Mouse (Mus musculus) embryonic facial prominence, embryonic 12.5 days (tissue): Measurements from ENCODE around the gene Ppp2r5a. TPM values are rescaled to one million over a fixed set of nuclear protein-coding genes. Genes with fewer than 3 reads are reported as not detected.

ENCODE experiments used
- ATAC-seq: fragments of 200-750 bp; cut with Nextera tagmentation; 2 replicates; pipeline ENCODE4 v1.8.0; 2017; ENCODE audit not compliant: insufficient number of reproducible peaks, insufficient read depth, low FRiP score, low TSS enrichment
- H3K27ac ChIP-seq: fragments of 300-500 bp; sonication (generic); 2 replicates; pipeline ENCODE4 v1.5.1; 2016; ENCODE audit warnings: mild to moderate bottlenecking
- H3K27me3 ChIP-seq: fragments of 300-500 bp; sonication (generic); 2 replicates; pipeline ENCODE4 v1.6.1; 2016; ENCODE audit warnings: mild to moderate bottlenecking, moderate library complexity
- H3K36me3 ChIP-seq: fragments of 300-500 bp; sonication (generic); 2 replicates; pipeline ENCODE4 v1.6.1; 2016; ENCODE audit warnings: mild to moderate bottlenecking
- H3K4me1 ChIP-seq: fragments of 300-500 bp; sonication (generic); 2 replicates; pipeline ENCODE4 v1.6.1; 2016
- H3K4me2 ChIP-seq: fragments of 300-500 bp; sonication (generic); replicated peaks from 2 replicates; pipeline ENCODE4 v1.6.1; 2016; ENCODE audit warnings: mild to moderate bottlenecking, moderate library complexity
- H3K4me3 ChIP-seq: fragments of 300-500 bp; sonication (generic); 2 replicates; pipeline ENCODE4 v1.5.1; 2016; ENCODE audit warnings: mild to moderate bottlenecking
- H3K9ac ChIP-seq: fragments of 300-500 bp; sonication (generic); 2 replicates; pipeline ENCODE4 v1.6.1; 2016; ENCODE audit warnings: mild to moderate bottlenecking, moderate library complexity
- H3K9me3 ChIP-seq: fragments of 300-500 bp; sonication (generic); 2 replicates; pipeline ENCODE4 v1.6.1; 2016; ENCODE audit warnings: mild to moderate bottlenecking, moderate library complexity
- WGBS: fragments of 180-500 bp; shearing (Covaris S2); methylation state at CpG from one replicate; pipeline ENCODE4 v1.1.7; 2016; 5-methylcytosine and 5-hydroxymethylcytosine counted together
- polyA plus RNA-seq: library from polyadenylated mRNA; unstranded; fragments of >200 nt; fragmentation: Nextera tagmentation; extraction: Ambion mirVana; gene quantifications from 2 replicates; pipeline ENCODE4 v1.2.1, GENCODE M21; 2016

Gene Ppp2r5a
- polyA plus RNA-seq, 1 experiment from 2014 or later: 17.5 TPM

- Histone ChIP-seq H3K9ac (no peak overlapping the region), H3K27ac (no peak overlapping the region), H3K4me3 (no peak overlapping the region), H3K4me1 (peaks cover 14% of the 10 kb centered on the region), H3K27me3 (no peaks in the 10 kb centered on the region), H3K4me2 (no peak overlapping the region), H3K9me3 (no peaks in the 10 kb centered on the region), H3K36me3 (no peaks in the 10 kb centered on the region)
- ATAC-seq: no peak
- WGBS: 83% methylated on average over 3 of the region's 3 CpGs
These were observed 79.7 kb downstream of the Ppp2r5a start for GRCm38 (mm10) chr1:191323381-191323780.

- ATAC-seq: no peak
- no peaks in the 10 kb centered on the region for H3K9me3 ChIP-seq
- no peak overlapping the region for H3K4me3 ChIP-seq
- no peak overlapping the region for H3K9ac ChIP-seq
- no peak overlapping the region for H3K4me2 ChIP-seq
- 0 out of 2 replicates have a peak, but pooled peaks cover 5% of the 10 kb centered on the region for H3K4me1 ChIP-seq
- WGBS: 74% methylated on average over 5 of the region's 5 CpGs
- no peaks in the 10 kb centered on the region for H3K27me3 ChIP-seq
- H3K27ac ChIP-seq: no peak overlapping the region
- no peaks in the 10 kb centered on the region for H3K36me3 ChIP-seq
These were observed 84.4 kb downstream of the Ppp2r5a start for GRCm38 (mm10) chr1:191318686-191319085.

GRCm38 (mm10) chr1:191317591-191318196 is 85.4 kb downstream of the Ppp2r5a start, which contains the start of gene Nenf:
TSS of gene Nenf (minus strand) at chr1:191318194.
- peak; percentile 79 for ATAC-seq
- peak within 1 kb of the TSS; percentile 54 for H3K4me2 ChIP-seq
- H3K27ac ChIP-seq: peak within 1 kb of the TSS; percentile 61
- WGBS: under 1% methylated on average over 52 of the region's 54 CpGs
- peak within 1 kb of the TSS; percentile 70 for H3K4me3 ChIP-seq
- 0 out of 2 replicates have a peak, but pooled peaks cover 5% of the 10 kb centered on the region for H3K4me1 ChIP-seq
- H3K27me3 ChIP-seq: no peaks in the 10 kb centered on the region
- peak within 1 kb of the TSS; percentile 88 for H3K9ac ChIP-seq
- no peaks in the 10 kb centered on the region for H3K36me3 ChIP-seq
- H3K9me3 ChIP-seq: no peaks in the 10 kb centered on the region

- WGBS: 84% methylated on average over 8 of the region's 8 CpGs
- Histone ChIP-seq H3K4me2 (peak overlapping the region; percentile 54), H3K4me3 (peak overlapping the region; percentile 70; the same call in 1 of the 2 replicates), H3K9ac (no peak overlapping the region), H3K9me3 (no peaks in the 10 kb centered on the region), H3K27ac (no peak overlapping the region), H3K4me1 (0 out of 2 replicates have a peak, but pooled peaks cover 5% of the 10 kb centered on the region), H3K36me3 (no peaks in the 10 kb centered on the region), H3K27me3 (no peaks in the 10 kb centered on the region)
- no peak for ATAC-seq
These were observed 86.3 kb downstream of the Ppp2r5a start for GRCm38 (mm10) chr1:191316818-191317217.

- H3K36me3 ChIP-seq: 0 out of 2 replicates have a peak, but pooled peaks cover 4% of the 10 kb centered on the region
- no peak overlapping the region for H3K4me3 ChIP-seq
- H3K27ac ChIP-seq: no peak overlapping the region
- H3K9ac ChIP-seq: no peak overlapping the region
- H3K4me2 ChIP-seq: no peak overlapping the region
- no peaks in the 10 kb centered on the region for H3K27me3 ChIP-seq
- 0 out of 2 replicates have a peak, but pooled peaks cover 5% of the 10 kb centered on the region for H3K4me1 ChIP-seq
- H3K9me3 ChIP-seq: no peaks in the 10 kb centered on the region
- WGBS: 66% methylated on average over 4 of the region's 4 CpGs
- ATAC-seq: no peak
These were observed 89.1 kb downstream of the Ppp2r5a start for GRCm38 (mm10) chr1:191313926-191314325.

GRCm38 (mm10) chr1:191313158-191313557 is 89.9 kb downstream of the Ppp2r5a start:
- H3K27ac ChIP-seq: no peak overlapping the region
- peak overlapping the region; percentile 49 for H3K4me2 ChIP-seq
- peaks cover 4% of the 10 kb centered on the region; the same call in 1 of the 2 replicates for H3K36me3 ChIP-seq
- no peaks in the 10 kb centered on the region for H3K9me3 ChIP-seq
- peak overlapping the region; percentile 59 for H3K4me3 ChIP-seq
- 72% methylated on average over 6 of the region's 6 CpGs for WGBS
- ATAC-seq: no peak
- no peak overlapping the region for H3K9ac ChIP-seq
- H3K4me1 ChIP-seq: 0 out of 2 replicates have a peak, but pooled peaks cover 5% of the 10 kb centered on the region
- H3K27me3 ChIP-seq: no peaks in the 10 kb centered on the region

- Histone ChIP-seq H3K4me2 (peak overlapping the region; percentile 49), H3K4me1 (0 out of 2 replicates have a peak, but pooled peaks cover 5% of the 10 kb centered on the region), H3K4me3 (peak overlapping the region; percentile 59), H3K36me3 (peaks cover 4% of the 10 kb centered on the region; the same call in 1 of the 2 replicates), H3K9ac (peak overlapping the region; percentile 42), H3K27me3 (no peaks in the 10 kb centered on the region), H3K27ac (no peak overlapping the region), H3K9me3 (no peaks in the 10 kb centered on the region)
- peak; percentile 85 for ATAC-seq
- WGBS: 2% methylated on average over 14 of the region's 14 CpGs
These were observed 90.5 kb downstream of the Ppp2r5a start for GRCm38 (mm10) chr1:191312513-191312941.

- no peak for ATAC-seq
- Histone ChIP-seq H3K27ac (no peak overlapping the region), H3K27me3 (no peaks in the 10 kb centered on the region), H3K9ac (no peak overlapping the region), H3K4me2 (no peak overlapping the region), H3K9me3 (no peaks in the 10 kb centered on the region), H3K4me3 (no peak overlapping the region), H3K4me1 (no peaks in the 10 kb centered on the region), H3K36me3 (peaks cover 8% of the 10 kb centered on the region; the same call in 1 of the 2 replicates)
- WGBS: 68% methylated on average over 4 of the region's 4 CpGs
These were observed 91.7 kb downstream of the Ppp2r5a start for GRCm38 (mm10) chr1:191311296-191311898.

GRCm38 (mm10) chr1:191307766-191308455 is 95.2 kb downstream of the Ppp2r5a start:
- ATAC-seq: no peak
- no peak overlapping the region for H3K9ac ChIP-seq
- no peak overlapping the region for H3K27ac ChIP-seq
- H3K4me3 ChIP-seq: no peak overlapping the region
- 81% methylated on average over 9 of the region's 9 CpGs for WGBS
- H3K36me3 ChIP-seq: peaks cover 8% of the 10 kb centered on the region; the same call in 1 of the 2 replicates
- no peaks in the 10 kb centered on the region for H3K27me3 ChIP-seq
- no peaks in the 10 kb centered on the region for H3K9me3 ChIP-seq
- no peak overlapping the region for H3K4me2 ChIP-seq
- H3K4me1 ChIP-seq: no peaks in the 10 kb centered on the region

GRCm38 (mm10) chr1:191306316-191306715 is 96.8 kb downstream of the Ppp2r5a start:
- Histone ChIP-seq H3K4me3 (no peak overlapping the region), H3K9ac (no peak overlapping the region), H3K4me2 (no peak overlapping the region), H3K27me3 (no peaks in the 10 kb centered on the region), H3K4me1 (no peaks in the 10 kb centered on the region), H3K27ac (no peak overlapping the region), H3K36me3 (peaks cover 8% of the 10 kb centered on the region; the same call in 1 of the 2 replicates), H3K9me3 (no peaks in the 10 kb centered on the region)
- ATAC-seq: no peak
- 92% methylated on average over 9 of the region's 9 CpGs for WGBS

- H3K27me3 ChIP-seq: no peaks in the 10 kb centered on the region
- WGBS: 60% methylated on average over 7 of the region's 7 CpGs
- no peak overlapping the region for H3K9ac ChIP-seq
- H3K4me2 ChIP-seq: no peak overlapping the region
- H3K9me3 ChIP-seq: no peaks in the 10 kb centered on the region
- no peak overlapping the region for H3K4me3 ChIP-seq
- no peak for ATAC-seq
- H3K36me3 ChIP-seq: peaks cover 8% of the 10 kb centered on the region; the same call in 1 of the 2 replicates
- H3K4me1 ChIP-seq: no peaks in the 10 kb centered on the region
- no peak overlapping the region for H3K27ac ChIP-seq
These were observed 97.5 kb downstream of the Ppp2r5a start for GRCm38 (mm10) chr1:191305610-191306009.
